Mouse (Mus musculus): Measurements from ENCODE around the gene Ppp1r8.

Ppp1r8 gene

DNA sequence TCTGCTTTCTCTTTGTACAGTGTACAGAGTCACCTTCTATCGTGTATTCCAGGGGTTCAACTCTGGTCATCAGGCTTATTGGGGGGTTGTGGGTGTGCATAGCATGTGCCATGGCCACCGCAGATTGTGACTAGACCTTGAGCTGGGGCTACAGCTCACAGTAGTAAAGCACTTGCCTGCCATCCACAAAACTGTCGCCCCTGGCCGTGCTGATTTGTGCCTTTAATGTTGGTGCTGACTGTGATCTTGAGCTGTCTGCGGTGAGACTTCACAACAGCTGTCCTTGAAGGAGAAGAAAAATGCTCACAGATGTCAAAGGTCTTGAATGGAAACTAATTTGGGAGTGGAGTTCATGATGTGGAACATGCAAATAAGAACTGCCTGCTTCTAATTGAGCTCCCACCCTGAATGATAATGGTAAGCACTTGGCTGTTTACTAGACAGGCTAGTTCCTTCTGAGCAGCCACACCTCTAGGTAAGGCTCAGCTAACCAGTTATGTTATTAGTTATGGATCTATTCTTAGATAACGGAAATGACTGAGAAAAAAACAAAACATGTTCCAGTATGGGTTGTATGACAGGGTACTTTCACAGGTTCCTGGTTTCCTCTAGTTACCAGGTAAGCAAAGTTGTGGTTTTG, 64.3 kb downstream of the Ppp1r8 start:
- DNase-seq (ENCODE audit: low spot score), result no peak

All from ovary, postnatal 14 days (tissue).